Comparison of ENCODE assay signal across 32 mouse cellular contexts in the genomic region with DNA sequence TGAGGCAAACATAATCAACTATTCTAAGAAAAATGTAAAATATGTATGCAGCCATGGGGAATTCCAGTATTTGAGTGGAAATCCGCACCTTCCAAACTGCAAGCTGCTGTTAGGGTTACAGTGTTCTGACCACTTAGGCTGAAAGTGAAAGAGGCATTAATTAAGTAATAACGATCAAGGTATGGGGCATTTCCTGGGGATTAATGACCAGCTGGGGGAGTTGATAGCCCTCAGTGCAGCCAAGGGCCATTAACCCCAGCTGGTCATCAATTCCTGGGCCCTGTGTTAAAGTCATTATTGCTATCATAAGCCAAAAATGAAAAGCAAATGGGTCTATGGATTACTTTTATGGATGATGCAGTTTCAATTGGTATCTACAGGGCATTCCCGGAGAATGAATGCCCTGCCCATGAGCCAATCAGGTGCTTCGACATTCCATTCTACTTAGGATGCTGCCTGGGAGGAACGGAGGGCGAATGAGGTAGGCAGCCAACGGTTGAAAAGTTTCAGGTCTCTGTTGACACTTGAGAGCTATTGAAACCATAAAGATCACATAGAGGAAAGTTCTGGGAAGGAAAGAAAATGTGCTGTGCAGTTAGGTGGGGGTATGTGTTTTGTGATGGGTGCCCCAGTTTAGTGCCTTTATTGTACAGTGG.
DNase-seq lines count a peak whose midpoint lies in the region; ATAC-seq and TF ChIP-seq lines count a peak whose summit lies in the region.
"Had no signal": no experiment of that assay in that cellular context is flagged by ENCODE, and none has a peak within 500 bp of the region (broad histone marks: within the 10 kb centered on the region; RNA-seq: fewer than 3 reads in every experiment).

No protein-coding gene starts in this region.

- no peaks in the 10 kb centered on the region for H3K27me3 ChIP-seq in kidney, postnatal 0 days (ENCODE audit: insufficient read depth, low read length)
- peaks cover 6% of the 10 kb centered on the region; the same call in 1 of the 2 replicates for H3K27me3 ChIP-seq in limb, embryonic 13.5 days
- H3K27me3 ChIP-seq: embryonic facial prominence, embryonic 15.5 days; forebrain, embryonic 12.5 days; heart, embryonic 15.5 days; hindbrain, embryonic 12.5 days; midbrain, embryonic 15.5 days; neural tube, embryonic 13.5 days; stomach, embryonic 15.5 days had no signal

- no peak for TF ChIP-seq CTCF in kidney, postnatal 0 days (IDR thresholded peaks at IDR 0.05; ENCODE audit: low read depth)

- H3K4me1 ChIP-seq in kidney, postnatal 0 days (replicated peaks; ENCODE audit: insufficient read depth, low read length), result 0 out of 2 replicates have a peak, but pooled peaks cover 6% of the 10 kb centered on the region
- peaks cover 7% of the 10 kb centered on the region for H3K4me1 ChIP-seq in limb, embryonic 13.5 days
- H3K4me1 ChIP-seq: embryonic facial prominence, embryonic 15.5 days; forebrain, embryonic 12.5 days; heart, embryonic 10.5 days; heart, embryonic 15.5 days; stomach, embryonic 15.5 days had no signal

- peak; percentile 13 for DNase-seq in embryo, embryonic 11 days
- no peak for DNase-seq in embryo, embryonic 10.5 days (ENCODE audit: low spot score)
- peak; percentile 42 for DNase-seq in kidney, postnatal 0 days (ENCODE audit: low spot score)
- DNase-seq in kidney, adult 8-10 months, result no peak
- peak; percentile 9 for DNase-seq in 3T3-L1 (ENCODE audit: low read depth, low spot score)
- DNase-seq in thymus, postnatal 14 days, result no peak
- DNase-seq: adrenal gland, postnatal 14 days; cerebellum, adult 11-12 months; cerebellum, adult 9-11 months; forebrain, postnatal 0 days; gastrocnemius, postnatal 10 days; heart, adult 11 months; kidney, postnatal 14 days; liver; lung, adult 2 months; lung, postnatal 10 days; retina, postnatal 1 day; right cerebral cortex, postnatal 25 days had no signal

- no peak overlapping the region for H3K4me2 ChIP-seq in kidney, postnatal 0 days (ENCODE audit: low read length)
- peak overlapping the region; percentile 33 for H3K4me2 ChIP-seq in limb, embryonic 13.5 days (replicated peaks)
- H3K4me2 ChIP-seq: embryonic facial prominence, embryonic 15.5 days; forebrain, embryonic 12.5 days; heart, embryonic 15.5 days; hindbrain, embryonic 12.5 days; midbrain, embryonic 15.5 days; neural tube, embryonic 13.5 days; stomach, embryonic 15.5 days had no signal

- no peaks in the 10 kb centered on the region for H3K36me3 ChIP-seq in kidney, postnatal 0 days (ENCODE audit: insufficient read depth, low read length)
- no peaks in the 10 kb centered on the region for H3K36me3 ChIP-seq in limb, embryonic 13.5 days
- H3K36me3 ChIP-seq: embryonic facial prominence, embryonic 10.5 days; embryonic facial prominence, embryonic 15.5 days; forebrain, embryonic 12.5 days; G1E; heart, embryonic 10.5 days; heart, embryonic 15.5 days; hindbrain, embryonic 12.5 days; midbrain, embryonic 15.5 days; neural tube, embryonic 13.5 days; stomach, embryonic 15.5 days had no signal

- no peak overlapping the region for H3K9ac ChIP-seq in kidney, postnatal 0 days (ENCODE audit: low read depth, low read length)
- H3K9ac ChIP-seq in limb, embryonic 13.5 days, result no peak overlapping the region
- H3K9ac ChIP-seq: embryonic facial prominence, embryonic 15.5 days; forebrain, embryonic 12.5 days; forebrain, postnatal 0 days; heart, embryonic 15.5 days; hindbrain, embryonic 12.5 days; liver, embryonic 14.5 days; midbrain, embryonic 15.5 days; neural tube, embryonic 13.5 days; stomach, embryonic 15.5 days had no signal

- ATAC-seq in kidney, postnatal 0 days (replicated peaks; ENCODE audit: low FRiP score, low read depth), result no peak
- ATAC-seq in limb, embryonic 13.5 days (ENCODE audit: low FRiP score, low read depth), result peak; percentile 48; the same call in 1 of the 2 replicates
- ATAC-seq: forebrain, postnatal 0 days; intestine, embryonic 16.5 days; midbrain, embryonic 15.5 days had no signal

- H3K27ac ChIP-seq in kidney, postnatal 0 days, result no peak overlapping the region
- no peak overlapping the region for H3K27ac ChIP-seq in limb, embryonic 13.5 days
- H3K27ac ChIP-seq: embryonic facial prominence, embryonic 10.5 days; embryonic facial prominence, embryonic 15.5 days; forebrain, embryonic 12.5 days; heart, embryonic 10.5 days; heart, embryonic 15.5 days; hindbrain, embryonic 12.5 days; liver, embryonic 14.5 days; macrophage; midbrain, embryonic 15.5 days; neural tube, embryonic 13.5 days; stomach, embryonic 15.5 days had no signal

- H3K4me3 ChIP-seq in kidney, postnatal 0 days (replicated peaks; ENCODE audit: low read depth, low read length), result no peak overlapping the region
- H3K4me3 ChIP-seq in limb, embryonic 13.5 days, result no peak overlapping the region
- H3K4me3 ChIP-seq: embryonic facial prominence, embryonic 10.5 days; embryonic facial prominence, embryonic 15.5 days; forebrain, embryonic 12.5 days; heart, embryonic 10.5 days; heart, embryonic 15.5 days; hindbrain, embryonic 12.5 days; midbrain, embryonic 15.5 days; neural tube, embryonic 13.5 days; stomach, embryonic 15.5 days had no signal

- H3K9me3 ChIP-seq in kidney, postnatal 0 days (replicated peaks; ENCODE audit: low read length), result no peaks in the 10 kb centered on the region
- no peaks in the 10 kb centered on the region for H3K9me3 ChIP-seq in limb, embryonic 13.5 days
- H3K9me3 ChIP-seq: embryonic facial prominence, embryonic 10.5 days; embryonic facial prominence, embryonic 15.5 days; forebrain, embryonic 12.5 days; G1E; heart, embryonic 10.5 days; heart, embryonic 15.5 days; hindbrain, embryonic 12.5 days; midbrain, embryonic 15.5 days; neural tube, embryonic 13.5 days; stomach, embryonic 15.5 days had no signal

- WGBS in kidney, postnatal 0 days, result 30% methylated on average over 7 of the region's 7 CpGs
- WGBS in limb, embryonic 13.5 days, result 9% methylated on average over 7 of the region's 7 CpGs

Comparison
In these comparisons a context has a peak if more than half of its experiments do, and no peak if none do; other contexts are left out.
1. DNase-seq: peak in embryo, embryonic 11 days (single experiment), kidney, postnatal 0 days (single experiment) and 3T3-L1 (single experiment); none in embryo, embryonic 10.5 days (single experiment), kidney, adult 8-10 months (0 of 2) and thymus, postnatal 14 days (single experiment).